Mouse (Mus musculus) inflammation-experienced regulatory T-cells, adult 6 months (primary cell): ENCODE results near the gene Ibsp. TPM values are rescaled to one million over a fixed set of nuclear protein-coding genes. Genes with fewer than 3 reads are reported as not detected.

Experiments
- ATAC-seq: one replicate; pipeline ENCODE4 v1.8.0; 2017
- polyA plus RNA-seq, 3 experiments: library from polyadenylated mRNA; unstranded; fragments of 100-300 nt; shearing (Covaris generic); gene quantifications; one replicate each; pipeline ENCODE4 v1.2.1; 2017

Ibsp gene
- polyA plus RNA-seq = not detected

DNA sequence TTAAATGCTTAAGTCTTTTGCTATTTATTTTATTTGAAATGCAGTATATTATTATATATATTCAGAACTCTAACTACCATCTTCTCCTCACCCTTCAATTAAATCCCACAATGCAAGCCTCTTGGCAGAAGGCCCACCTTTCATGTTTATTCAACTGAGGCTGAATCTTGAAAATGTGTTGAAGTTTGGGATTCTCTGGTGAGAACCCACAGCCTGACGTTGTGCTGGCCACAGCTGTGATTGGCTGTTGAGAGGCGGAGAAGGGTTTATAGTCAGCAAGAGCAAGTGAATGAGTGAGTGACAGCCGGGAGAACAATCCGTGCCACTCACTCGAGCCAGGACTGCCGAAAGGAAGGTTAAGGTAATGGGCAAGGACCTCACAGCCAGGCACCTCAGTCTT lies at the start of gene Ibsp:
Gene Ibsp (plus strand): TSS at position 178 of the 400 bp plus-strand sequence.
- no peak for ATAC-seq

DNA sequence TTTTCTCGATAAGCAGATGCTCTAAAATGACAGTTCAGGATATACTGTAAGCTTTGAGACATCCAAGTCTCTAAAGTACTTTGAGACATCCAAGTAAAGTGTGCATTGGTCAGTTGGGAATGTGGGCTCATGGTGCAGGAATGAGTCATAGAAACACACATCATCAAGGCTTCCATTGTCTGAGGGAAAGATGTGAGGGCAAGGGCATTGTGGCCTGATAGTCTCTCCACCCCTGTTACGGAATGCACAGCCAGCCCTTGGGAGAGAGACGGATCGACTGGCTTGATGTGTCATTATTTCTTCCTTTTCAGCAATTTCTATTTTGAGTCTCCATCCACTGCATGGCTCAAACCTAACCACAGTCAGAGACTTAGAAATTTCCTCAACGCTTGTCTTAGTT lies 47.2 kb upstream of the Ibsp start:
- no peak for ATAC-seq

DNA sequence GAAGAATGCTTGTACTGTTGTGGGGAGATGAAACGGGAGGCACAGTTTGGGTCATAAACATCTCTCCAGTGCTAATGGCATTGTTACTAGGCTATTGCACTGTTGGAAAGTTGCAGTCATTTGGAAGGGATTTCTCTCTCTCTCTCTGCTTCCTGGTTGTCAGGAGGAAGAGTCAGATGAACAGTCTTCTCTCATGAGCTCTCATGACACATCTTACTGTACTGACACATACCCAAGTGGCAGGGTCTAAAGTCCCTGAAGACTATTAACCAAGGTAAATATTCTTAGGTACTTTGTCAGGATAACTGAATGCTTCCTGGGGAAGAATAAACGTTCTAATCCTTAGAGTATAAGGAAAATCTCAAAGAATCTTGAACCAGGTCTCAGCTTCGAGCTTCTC lies 42.4 kb upstream of the Ibsp start:
- ATAC-seq = no peak

DNA sequence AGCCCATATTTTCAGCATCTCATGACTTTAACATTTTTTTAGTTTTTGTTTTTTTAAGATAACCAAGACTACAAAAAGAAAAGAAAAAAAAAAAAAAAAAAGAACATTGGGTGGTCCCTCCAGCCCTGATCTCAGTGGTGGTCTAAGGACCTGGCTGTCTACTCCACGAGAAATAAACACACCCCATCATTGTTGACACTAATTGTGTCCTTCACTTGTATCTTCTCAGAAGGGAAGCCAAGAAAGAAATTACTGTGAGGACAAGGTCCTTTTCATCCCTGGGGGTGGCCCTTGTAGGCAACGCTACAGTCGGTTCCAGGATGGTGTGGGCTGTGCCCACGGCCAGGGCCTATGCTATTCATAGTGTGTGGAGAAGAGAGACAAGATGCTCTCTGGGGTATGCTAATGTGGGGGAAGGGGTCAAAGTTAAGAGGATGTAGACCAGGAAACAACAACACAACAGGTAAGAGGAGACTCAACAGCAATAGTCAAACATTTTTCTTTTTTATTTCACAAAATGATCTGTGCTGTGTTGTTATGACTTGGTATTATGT lies 37.0 kb upstream of the Ibsp start:
- no peak for ATAC-seq

DNA sequence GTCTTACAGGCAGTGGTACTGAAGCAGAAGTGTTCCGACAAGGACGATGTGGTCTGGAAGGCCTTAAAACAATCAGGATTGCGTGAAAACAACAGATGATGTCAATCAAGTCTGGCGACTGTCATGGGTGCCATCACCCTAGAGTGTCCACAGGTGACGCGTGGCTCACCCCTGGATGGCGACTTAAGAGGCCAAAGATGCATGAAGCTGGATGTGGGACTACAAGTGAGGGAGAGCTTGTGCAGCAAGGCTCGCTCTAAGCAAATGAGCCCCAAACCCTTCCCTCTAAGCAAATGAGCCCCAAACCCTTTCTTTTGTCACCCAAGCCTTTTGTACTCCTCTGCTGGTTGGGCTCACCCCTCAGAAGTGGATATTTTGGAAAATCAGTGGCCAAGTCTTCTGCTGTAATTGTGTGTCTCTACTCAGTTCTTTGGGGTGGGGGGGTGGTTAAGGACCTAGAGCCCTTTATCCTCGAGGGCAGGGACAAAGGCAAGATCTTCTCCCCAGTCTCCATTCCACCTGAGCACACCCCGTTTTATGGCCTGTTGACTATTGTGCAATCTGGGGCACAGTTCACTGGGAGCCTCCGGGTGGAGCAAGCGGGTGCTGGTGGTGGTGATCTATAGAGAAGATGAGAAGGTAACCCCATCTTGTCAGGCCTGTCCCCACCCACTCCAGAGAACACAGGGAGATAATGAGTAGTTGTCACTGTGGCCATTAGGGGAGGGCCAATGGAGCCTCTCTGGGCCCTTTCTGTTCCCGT lies 35.8 kb upstream of the Ibsp start:
- ATAC-seq = no peak

DNA sequence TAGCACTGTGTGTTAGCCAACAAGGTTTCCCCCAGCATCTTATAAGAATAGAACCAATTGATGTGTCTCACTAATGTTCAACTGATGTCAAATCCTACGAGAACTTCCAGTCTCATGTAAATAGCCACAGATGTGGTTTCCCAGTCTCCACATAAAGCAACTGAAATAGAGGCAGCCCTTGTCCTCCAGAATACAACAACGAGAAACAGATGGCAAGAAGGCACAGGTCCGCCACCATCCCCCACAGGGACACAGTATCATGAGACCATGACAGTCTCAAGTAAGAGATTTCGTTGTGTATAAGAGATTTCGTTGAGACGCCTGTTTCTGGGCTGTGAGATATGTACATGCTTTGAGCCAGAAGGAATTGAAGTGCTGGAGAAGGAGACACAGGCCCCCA lies 4.8 kb upstream of the Ibsp start:
- no peak for ATAC-seq

DNA sequence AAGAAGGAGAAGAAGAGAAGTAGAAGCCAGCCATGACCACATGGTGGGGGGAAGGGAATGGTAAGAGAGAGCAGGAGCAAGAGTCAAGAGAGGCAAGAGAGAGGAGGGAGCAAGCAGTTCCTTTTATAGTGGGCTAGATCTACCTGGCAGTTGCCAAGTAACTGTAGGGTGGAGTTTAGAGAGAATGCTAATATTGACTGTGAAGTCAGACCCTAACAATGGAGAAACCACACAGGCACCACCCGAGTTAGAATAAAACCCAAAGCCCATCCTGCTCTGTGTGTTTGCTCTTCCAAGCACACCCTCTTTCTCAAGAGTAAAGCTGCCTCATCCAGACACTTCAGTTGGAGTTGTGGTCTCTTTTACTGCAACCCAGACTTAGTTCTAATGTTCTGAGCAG lies 15.1 kb downstream of the Ibsp start:
- no peak for ATAC-seq

DNA sequence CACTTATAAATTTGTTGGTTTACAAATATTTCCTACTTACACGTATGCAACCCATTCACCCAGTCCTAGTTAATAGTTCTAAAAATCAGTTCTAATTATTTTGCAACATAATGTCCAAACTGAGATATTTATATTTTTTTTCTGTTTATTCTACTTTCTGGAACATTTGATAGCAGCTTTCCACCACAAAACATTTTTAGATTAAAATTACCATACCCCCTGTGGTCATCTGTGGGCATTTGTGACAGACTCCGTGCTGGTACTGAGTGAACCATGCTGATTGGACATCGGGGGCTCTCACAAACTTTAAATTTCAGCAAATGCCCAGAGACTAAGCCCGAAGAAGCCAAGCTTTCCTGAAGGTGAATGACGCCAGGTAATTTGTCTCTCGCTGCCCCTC lies 26.1 kb downstream of the Ibsp start, which contains the start of gene Mepe:
Gene Mepe (plus strand): TSS at position 301 of the 400 bp plus-strand sequence.
- ATAC-seq = no peak

DNA sequence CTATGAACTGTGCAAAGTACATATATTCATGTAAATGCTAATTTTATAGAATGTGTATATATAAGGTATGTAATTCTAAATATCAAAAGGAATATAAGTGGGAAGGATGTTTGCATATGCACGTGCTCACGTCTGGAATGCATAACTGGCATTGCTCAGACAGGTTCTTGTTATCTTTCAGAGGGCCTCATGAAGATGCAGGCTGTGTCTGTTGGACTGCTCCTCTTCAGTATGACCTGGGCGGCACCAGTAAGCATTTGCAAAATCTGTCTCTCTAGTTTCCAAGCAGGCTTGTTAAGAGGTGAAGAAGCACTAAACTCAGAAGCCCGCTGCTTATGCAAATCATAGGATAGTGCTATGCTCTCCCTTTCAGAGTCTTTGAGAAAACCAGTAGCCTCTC lies 27.9 kb downstream of the Ibsp start:
- no peak for ATAC-seq

DNA sequence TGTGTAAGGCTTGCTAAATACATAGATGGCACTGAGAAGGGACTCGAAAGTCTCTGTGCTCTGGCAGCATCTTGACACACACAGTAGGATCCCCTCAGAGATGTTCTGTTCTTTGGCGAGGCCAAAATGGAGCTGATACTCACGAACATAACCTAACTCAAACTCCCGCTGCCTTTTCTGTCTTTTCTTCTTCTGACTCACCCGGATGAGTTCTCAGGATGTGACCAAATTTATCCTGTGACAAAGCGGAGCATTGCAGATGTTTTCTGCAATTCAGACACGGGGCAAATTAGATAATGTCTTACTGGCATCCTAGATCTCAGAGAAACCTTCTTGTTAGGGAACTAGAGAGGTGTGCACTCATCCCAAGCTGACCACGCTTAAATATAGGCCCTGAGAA lies 28.4 kb downstream of the Ibsp start:
- no peak for ATAC-seq

DNA sequence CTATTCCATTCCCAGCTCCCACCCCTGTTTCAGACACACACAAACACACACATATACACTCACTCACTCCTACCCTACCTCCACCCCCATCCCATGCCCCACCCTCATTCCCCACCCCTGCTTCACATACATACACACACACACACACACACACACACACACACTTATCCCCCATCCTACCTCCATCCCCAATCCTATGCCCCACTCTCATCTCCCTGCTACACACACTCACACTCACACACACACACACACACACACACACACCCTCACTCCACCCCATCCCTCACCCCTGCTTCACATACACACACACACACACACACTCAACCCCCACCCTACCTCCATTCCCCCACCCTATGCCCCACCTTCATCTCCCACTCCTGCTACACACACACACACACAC lies 28.9 kb downstream of the Ibsp start:
- no peak for ATAC-seq

DNA sequence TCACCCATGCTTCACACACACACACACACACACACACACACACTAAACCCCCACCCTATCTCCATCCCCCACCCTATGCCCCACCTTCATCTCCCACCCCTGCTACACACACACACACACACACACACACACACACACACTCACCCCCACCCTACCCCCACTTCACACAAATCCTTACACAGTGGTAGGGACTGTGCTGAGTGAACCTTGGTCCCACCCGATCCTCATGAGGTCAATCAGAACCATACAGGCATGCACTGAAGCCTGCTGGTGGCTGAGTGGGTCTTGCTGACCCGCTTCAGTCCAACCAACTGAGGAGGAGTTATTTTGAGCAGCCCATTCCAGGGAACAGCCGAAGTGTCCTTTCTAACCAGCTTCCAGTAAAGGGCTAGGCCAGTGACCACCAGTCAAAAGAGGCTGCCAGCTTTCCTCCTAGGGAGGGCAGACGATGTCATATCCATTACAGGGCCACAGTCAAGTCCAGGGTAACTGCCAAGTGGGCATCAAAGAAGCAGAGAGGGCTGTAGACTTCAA lies 29.4 kb downstream of the Ibsp start:
- no peak for ATAC-seq

DNA sequence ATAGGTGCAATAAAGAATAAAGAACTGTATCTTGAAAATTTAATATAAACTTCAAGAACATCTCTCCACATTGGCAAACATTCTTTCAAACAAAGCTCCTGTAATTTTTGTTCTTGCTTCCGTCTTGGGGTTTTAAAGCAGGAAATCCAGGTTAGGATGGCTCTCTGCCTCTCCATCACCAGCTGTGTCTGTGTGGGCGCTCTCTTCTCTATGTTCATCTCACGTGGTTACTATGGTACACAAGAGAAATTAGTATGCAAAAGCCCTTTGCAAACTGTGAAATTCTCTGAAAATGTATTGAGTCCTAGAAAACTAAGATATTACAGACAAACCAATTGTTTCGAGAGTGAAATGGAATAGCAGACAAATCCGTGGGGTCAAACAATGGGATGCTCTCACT lies 30.4 kb downstream of the Ibsp start:
- no peak for ATAC-seq

DNA sequence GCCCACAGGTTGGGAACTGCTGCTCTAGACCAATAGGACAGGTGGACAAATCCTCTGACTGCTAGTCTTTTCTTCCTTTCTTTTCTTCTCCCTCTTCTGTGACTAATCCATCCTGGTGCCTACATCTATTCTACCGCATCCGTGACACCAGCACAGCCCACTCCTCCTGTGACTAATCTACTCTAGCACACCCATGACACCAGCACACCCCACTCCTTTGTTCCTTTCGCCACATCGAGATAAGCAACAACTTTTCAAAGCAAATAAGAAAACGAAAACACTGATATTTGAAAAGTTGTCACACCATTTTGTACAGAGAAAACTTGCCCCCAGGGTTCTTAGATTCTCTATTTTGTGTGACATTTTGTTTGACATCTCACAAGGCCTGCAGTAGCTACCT lies 31.1 kb downstream of the Ibsp start:
- ATAC-seq = no peak

DNA sequence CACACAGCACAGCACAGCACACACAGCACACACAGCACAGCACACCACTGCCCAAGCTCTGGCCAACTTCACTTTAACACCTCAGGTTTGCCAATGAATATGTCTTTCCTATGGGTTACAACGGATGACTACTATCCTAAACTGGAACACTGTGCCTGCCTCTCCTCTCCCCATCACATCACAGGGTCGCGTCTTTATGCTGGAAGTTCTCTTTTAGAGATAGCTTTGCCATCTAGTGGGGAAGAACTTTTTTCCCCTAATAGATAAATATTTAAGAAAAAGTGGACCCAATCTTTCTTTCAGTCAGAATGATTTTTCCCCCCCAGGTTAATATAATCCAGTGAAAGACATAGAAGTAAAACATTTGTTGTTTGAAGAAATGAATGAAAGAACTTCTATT lies 33.3 kb downstream of the Ibsp start:
- no peak for ATAC-seq

DNA sequence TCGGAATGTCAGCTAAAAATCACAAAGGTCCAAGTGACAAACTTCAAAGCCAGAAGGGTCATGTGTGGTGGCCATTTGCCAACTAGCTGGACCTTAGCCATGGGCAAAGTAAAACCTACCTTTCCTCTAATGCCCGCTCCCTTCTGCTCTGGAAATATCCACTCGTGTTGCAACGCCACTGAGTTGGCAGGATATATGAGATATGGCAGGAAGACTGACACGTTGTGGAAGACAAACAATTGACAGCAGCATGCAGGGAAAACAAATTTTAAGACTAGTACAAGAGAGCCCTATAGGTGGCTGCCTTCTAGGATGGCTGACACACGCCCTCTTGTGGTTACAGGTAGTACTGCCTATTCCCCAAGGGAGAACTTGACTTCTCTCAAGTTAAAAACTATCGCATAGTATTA lies 34.3 kb downstream of the Ibsp start:
- ATAC-seq = no peak

DNA sequence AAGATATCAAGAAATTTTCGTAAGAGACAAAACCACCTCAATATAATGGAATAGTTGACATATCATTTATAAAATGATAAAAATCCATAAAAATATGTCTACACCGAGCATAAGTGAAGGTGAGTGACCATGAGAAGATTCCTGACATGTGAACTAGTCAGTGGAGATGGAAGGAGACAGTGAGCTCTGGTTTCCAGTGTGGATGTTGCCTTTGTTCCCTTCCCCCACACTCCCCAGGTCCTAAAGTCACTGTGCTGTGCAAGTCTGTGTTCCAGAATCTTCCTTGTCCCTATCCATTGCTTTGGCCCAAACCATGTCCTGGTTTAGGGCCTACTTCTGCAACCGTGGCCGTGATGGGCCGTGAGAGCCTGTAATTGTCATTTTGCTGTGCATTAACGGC lies 34.7 kb downstream of the Ibsp start:
- ATAC-seq = no peak

DNA sequence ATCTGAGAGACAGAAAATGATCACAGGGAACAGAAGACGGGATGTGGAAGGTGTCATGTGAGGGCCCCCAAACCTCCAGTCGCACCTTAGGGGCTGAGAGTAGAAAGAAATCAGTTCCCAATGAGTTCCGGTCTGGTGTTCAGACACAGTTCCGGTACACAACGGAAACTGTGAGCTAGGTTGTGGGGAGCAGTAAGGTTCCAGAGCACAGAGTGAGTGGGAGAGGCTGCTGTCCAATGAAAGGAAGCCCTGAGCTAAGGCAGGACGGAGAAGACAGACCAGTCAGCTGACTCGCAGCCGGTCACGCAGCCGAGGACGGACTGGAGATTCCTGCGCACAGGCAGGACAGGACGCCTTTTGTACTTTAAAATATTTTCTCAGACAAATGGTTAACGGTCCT lies 35.5 kb downstream of the Ibsp start:
- no peak for ATAC-seq

DNA sequence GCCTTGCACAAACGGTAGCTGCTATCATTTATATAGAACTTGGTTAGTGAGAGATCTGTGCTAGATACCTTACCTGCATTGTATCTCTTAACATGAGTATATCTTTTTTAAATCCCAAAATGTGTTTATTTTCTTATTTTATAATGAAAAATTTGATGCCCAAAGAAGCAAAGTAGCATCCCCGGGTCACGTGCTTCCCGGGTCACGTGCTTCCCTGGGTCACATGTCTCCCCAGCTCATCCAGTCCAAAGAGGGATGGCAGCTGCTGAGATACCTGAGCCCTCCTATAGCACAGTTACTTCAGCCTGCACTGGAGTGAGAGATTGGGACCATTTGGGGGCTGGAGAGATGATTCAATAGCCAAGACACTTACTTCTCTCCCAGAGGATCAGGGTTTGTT lies 37.0 kb downstream of the Ibsp start:
- no peak for ATAC-seq

DNA sequence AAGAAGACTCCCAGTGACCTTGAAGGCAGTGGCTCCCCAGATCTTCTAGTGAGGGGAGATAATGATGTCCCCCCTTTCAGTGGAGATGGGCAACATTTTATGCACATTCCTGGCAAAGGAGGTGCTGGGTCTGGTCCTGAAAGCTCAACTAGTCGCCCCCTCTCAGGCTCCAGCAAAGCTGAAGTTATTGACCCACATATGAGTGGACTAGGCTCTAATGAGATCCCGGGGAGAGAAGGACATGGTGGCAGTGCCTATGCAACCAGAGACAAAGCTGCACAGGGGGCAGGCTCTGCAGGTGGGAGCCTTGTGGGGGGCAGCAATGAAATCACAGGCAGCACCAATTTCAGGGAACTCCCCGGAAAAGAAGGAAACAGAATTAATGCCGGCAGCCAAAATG lies 38.5 kb downstream of the Ibsp start:
- ATAC-seq = no peak

DNA sequence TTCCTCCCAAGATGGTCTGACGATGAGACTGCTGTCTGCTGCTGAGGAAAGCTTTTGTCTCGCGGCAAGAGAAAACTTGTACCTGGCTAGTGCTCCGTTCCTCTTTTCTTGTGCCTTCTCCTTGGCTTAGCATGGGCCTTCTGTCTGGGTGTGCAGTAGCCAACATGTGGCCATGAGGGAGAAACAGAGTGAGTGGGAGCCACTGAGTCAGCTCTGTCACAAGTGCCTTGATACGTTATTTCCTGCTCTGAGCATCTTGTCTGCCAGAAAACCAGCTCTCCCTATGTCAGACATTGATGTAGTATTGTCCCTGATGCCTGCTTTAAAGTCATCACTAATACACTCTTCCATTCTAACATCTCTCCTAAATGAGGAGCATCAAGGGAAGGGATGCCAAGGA lies 40.0 kb downstream of the Ibsp start:
- ATAC-seq = no peak

DNA sequence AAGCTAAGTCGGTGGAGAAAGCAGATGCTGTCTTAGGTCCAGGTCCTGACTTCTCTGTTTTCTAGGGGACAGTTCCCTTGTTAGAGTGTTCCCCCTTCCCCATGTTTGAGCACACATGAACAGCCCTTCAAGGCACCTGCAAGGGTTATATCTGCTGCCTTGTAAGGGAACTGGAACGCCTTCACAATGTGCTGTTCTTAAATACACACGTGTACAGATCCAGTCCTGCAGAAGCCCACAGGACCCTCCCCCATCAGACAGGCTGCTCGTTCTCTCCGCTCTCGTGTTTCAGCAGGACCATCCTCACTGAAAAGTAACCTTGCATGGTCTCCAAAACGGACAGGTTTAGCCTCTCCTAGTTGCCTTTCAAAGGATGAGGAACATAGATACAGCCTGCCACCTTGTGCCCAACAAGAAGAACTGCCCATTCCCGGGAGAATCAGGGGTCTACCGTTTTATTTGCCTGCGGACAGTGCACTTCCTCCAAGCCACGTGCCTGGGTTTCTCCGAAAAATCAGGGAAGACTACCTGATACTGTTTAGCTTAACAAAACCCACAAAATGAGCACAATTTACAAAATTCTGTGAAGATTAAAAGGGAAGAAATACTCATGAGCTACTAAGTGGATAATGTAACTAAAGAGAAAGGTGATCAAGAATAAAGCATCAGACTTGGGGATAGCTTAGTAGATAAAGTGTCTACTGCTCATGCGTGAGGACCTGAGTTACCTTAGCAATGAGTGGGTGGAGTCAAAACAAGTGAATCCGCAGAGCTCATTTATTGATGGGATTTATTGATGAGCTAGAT lies 40.9 kb downstream of the Ibsp start:
- no peak for ATAC-seq

DNA sequence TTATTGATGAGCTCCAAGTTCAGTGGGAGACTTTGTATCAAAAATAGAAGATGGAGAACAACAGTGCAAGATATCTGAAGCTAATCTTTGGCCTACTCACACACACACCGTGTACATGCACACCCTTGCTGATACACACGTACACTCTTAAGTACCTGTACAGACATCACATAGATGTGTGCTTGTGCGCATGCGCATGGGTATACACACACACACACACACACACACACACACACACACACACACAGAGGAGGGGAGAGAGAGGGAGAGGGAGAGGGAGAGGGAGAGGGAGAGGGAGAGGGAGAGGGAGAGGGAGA lies 41.5 kb downstream of the Ibsp start:
- no peak for ATAC-seq

DNA sequence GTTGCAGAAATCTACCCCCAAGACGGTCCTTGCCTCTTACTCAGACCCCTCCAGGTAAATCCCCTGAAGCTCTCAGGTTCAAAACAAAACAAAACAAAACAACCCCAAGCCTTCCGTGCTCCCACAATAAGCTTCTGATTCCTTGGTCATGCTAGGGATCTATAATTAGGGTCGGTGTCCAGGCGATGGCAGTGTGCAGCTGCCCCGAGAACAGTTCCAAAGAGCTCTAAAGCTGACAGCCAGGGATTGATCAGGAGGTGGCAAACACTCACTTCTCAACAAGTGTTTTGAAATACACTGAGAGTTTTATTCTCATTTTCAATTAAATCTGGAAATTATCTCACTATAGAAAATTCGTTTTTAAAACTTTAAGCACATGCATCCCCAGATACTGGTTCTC lies 43.9 kb downstream of the Ibsp start:
- no peak for ATAC-seq
